Mouse (Mus musculus) heart, postnatal 14 days (tissue): ENCODE measurements at regions not wholly inside any gene's neighbourhood (a gene's known extent, or its start where the extent isn't known, plus 50 kb on each side); places are given as distances from the start of the nearest gene placed in this dataset.

Experiments
- DNase-seq, 2 experiments: peaks; one replicate each; pipeline ENCODE4 v3.0.0; 2021 to 2022
- intact Hi-C: fragments of 180-260 bp; cut with DNase I; formaldehyde crosslinking; loops from one replicate; pipeline ENCODE4 v1.15.1; 2025

DNA sequence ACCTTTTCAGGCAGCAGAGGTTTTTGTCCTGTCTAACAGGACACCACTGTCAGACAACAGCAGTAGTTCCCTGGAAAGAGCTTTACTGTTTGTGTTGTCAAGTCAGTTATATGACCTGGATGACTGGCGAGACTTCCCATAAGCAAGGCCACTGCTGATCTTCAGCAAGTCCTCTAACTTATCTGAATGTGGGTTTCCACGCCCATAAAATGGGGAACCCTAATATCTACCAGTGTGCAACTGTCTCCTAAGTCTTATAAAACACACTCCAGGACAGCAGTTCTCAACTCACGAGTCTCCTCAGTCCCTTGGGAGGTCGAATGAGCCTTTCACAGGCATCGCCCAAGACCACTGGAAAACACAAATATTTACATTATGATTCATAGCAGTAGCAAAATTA lies 232.9 kb downstream of the Sp3 start:
- DNase-seq: no peak
- intact Hi-C loops: no loop called here

DNA sequence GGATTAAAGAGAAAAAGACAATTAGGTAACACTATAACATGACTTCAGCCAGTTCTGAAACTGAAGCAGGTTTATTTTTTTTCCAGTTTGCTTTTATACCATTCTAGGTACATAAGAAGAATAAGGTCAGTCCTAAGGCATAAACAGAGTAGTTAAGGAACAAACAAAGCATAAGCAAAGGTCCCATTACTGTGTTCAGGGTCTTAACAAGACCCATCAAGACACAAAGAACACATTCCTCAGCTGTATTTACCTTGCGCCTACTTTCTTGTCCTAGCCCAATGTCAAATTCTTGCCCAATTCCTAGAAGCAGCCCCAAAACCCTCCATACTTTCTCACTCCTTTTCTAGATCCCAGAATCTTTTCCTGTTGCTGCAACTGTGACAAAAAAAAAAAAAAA lies 230.8 kb downstream of the Sp3 start:
- intact Hi-C loops: no loop called here
- no peak for DNase-seq

DNA sequence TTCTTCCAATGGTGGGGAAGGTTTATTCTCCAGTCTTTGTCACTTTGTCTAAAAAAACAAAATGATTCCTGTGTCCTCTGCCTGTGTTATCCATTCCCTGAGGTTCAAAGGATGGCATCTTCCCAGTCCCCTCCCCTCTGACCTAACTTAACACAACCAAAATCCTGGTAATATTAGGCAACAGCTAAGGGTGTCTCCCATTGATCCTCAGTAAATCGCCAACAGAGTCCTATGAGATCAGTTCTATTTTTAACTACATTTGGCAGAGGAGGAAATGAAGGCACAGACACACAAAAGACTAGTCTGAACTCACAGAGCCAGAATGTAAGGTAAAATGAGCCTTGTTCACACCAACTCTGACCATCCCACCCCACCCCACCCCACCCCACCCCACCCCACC lies 228.8 kb downstream of the Sp3 start:
- intact Hi-C loops: loop anchor here (5.0 kb wide), 1 partner anchor 226 kb away; no protein-coding TSS in a partner anchor
- peak in 1 of 2 experiments; percentile 22 for DNase-seq

DNA sequence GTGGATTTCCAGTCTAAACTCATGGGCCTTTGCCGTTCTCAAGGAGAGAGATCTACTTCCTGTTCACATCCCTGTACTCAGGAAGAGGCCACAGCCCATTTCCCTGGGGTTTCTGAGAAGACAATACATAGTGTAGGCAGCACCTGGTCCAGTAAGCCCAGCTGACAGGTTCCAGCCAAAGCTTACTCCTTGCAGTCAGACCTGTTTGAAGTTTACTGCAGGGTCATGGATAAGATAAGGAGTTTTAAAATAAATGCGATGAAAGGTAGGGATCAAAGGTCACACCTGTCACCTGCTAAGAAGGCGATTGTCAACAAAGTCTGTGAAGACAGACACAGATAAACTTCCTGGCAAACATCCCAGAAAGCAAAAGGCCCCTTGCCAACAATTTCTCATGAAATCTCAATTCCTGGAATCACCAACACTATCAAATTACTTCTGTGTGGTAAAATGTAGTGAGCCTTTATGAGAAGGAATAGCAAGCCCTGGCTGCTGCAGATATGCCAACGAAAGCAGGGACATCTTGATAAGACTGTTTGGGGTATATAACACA lies 227.5 kb downstream of the Sp3 start:
- peak; percentile 36 to 63 for DNase-seq
- intact Hi-C loops: loop anchor here (5.0 kb wide), 1 partner anchor 225 kb away; no protein-coding TSS in a partner anchor

GRCm38 (mm10) chr2:72753788-72754713 lies 226.2 kb downstream of the Sp3 start:
- intact Hi-C loops: loop anchor here (5.0 kb wide), 1 partner anchor 223 kb away; no protein-coding TSS in a partner anchor
- no peak for DNase-seq

DNA sequence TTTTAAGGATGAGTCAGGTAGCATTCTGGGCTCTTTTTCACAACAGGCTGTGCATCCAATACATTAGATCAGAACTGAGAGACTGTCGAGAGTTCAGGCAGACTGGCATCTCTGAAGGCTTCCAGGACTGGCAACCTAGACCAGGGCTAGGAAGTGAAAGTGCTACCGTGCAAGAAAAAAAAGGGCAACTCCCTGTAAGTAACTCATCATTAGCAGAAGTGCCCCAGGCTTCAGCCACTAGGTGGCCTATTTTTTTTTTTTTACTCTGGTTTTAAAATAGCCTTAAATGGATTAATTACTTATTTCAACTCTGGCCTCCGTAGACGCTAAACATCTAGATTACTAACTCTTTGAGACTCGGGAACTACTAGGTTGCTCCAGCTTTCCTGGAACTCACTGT lies 216.8 kb downstream of the Sp3 start:
- DNase-seq: no peak
- intact Hi-C loops: no loop called here

DNA sequence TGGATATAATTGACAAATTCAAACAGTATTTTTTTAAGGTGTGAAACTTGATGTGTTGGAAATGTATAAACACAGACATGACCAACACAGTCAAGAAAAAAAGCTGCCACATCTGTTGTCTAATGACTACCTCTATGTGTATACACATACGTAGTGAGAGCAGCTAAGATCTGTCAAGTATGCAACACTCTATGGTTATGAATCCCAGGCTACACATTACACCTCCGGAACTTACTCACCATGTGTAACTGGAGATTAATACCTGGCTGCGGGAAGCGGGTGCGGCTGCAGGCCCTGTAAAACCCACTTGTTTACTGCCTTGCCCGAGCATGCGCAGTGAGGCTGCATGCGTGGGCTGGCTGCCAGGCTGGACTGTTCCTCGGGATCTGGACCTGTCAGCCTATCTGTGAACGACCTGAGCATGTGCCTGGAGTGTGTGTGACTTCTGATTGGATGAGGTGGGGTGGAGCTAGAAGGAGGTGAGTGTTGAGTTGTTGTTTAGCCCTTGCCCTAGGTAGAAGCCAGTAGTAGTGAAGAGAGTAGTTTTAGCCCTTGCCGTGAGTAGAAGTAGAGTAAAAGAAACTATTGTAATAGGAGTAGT lies 211.1 kb downstream of the Sp3 start:
- intact Hi-C loops: no loop called here
- no peak for DNase-seq

DNA sequence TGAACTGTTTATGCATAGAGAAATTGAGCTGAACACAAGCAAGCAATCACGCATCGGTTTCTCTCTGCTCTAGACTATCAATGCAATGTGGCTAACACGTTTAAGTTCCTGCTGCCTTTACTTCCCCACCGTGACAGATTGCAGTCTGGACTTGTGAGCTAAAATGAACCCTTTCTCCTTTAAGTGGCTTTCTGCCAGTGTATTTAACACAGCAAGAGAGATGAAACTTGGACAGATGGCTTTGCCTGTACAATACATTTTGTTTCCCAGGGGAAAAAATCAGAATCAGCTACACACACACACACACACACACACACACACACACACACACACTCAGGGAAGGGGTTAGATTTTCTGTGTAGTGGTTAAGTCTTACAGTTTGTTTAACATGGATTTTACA lies 206.8 kb downstream of the Sp3 start:
- intact Hi-C loops: no loop called here
- DNase-seq: no peak

- peak; percentile 27 to 45 for DNase-seq
- intact Hi-C loops: no loop called here
These were observed 202.9 kb downstream of the Sp3 start for GRCm38 (mm10) chr2:72777330-72777729.

DNA sequence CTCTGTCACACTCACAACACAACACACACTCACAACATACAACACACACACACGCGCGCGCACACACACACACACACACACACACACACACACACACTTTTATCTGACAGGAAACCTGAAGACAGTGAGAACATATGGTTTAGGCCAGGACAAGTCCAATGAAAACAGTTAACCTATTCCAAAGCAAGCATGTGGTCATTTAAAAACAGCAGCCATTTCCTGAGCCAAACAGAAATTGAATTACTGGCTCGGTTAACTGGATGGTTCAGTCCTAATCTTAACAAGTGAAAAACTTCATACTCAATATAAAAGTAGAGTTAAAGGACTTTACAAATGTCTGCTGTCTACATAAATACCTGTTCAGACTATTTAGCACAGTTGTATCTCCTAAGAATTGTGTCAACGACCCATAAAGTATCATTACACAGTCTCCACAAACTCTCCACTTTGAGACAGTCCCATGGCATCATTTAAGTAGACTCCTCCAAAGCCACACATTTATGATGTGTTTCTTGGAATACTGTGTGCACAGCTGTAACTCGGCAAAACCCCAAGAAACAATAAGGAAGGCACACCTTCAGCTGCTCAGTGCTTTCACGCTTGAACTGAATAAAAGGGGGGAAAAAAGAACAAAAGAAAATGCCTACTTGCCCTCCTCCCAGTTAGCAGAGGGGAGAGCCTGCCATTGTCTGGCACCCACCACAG lies 202.3 kb downstream of the Sp3 start:
- intact Hi-C loops: no loop called here
- DNase-seq: peak in 1 of 2 experiments; percentile 14

- no peak for DNase-seq
- intact Hi-C loops: no loop called here
These were observed 200.7 kb downstream of the Sp3 start for GRCm38 (mm10) chr2:72779268-72780163.

DNA sequence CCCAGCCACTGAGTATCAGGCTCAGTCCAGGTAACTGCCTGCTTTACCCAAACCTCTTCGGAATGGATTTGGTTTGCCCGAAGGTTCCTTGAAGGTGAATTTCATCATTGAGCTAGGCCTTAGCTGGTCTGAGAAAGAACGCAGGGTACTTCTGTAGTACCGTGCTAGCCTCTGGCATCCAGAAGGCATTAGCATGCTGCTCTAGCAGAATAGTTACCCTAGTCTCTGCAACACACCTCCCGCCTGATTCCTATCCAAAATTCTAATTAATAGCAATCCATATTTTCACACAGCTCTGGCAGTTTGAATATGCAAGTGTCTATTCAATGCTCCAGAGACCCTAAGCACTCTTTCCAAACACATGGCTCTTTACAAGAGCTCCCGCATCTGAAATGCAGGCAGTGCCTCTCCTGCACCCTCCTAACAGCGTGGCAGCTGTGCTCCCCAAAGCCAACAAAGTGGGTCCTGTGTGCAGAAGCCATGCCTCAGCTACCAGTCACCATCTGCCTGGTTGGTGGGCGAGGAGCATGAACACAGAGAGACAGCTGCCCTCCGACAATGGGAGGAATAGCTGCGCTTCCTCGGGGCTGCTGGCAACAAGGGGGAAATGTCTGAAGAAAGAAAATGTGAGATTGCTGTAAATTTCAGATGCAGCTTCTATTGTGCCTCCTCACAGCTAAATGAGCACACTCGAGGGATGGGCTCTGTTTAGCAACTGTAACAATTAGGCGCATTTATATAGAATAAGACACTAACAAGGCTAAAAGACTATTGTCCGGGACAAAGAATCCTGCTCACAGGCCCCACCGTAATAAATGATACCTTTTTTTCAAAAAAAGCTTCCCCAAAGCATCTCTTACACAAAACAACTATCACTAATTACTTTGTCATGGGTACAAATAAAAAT lies 198.6 kb downstream of the Sp3 start:
- intact Hi-C loops: no loop called here
- DNase-seq: no peak

DNA sequence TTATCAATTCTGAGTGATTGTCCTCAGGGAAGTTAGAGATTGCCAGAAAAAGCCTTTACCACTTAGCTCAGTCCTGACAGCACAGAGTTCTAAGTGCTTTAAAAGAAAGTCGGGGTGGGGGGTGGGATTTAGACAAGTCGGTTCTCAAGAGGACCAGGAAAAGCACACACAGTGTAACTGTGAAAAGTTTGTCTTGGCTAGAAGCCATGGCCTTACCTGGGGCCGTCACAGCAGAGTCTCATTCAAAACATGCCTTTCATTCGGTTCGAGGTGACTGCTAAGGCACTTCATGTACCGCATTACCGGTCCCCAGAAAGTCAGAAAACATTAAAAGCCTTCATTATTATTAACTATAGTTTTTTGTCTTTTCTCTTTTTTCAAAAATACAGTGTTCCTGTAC lies 197.9 kb downstream of the Sp3 start:
- intact Hi-C loops: no loop called here
- no peak for DNase-seq

DNA sequence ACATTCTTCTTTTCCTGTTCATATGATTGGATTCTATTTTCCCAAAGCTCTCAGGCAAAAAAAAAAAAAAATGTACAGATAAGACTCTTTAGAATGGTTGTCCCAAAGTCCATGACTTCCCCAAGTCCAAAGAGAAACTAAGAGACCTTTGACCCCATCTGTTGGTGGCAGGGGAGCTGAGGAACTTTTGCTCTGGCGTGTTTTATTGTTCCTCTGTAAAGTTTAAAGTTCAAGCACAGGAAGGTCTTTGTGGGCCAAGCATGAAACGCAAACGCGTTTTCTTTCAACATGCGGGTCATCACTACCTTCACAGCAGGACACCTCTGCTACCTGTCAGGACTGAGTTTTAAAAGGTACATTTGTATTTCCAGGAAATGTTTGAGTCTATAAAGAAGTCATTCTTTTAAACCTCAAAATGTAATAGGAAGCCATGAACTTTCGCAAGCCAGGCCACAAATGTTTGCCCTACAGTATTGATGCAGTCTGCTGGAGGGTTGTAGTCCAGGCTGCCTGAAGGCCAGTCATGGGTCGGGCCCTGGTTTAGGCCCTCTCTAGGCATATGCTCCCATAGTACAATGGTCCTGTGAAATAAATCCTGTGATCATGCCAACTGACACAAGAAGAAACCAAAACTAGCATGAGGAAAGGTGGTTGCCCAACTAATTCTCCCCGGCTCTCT lies 194.7 kb downstream of the Sp3 start:
- DNase-seq: no peak
- intact Hi-C loops: no loop called here

- intact Hi-C loops: no loop called here
- no peak for DNase-seq
These were observed 194.1 kb downstream of the Sp3 start for GRCm38 (mm10) chr2:72786044-72786737.

DNA sequence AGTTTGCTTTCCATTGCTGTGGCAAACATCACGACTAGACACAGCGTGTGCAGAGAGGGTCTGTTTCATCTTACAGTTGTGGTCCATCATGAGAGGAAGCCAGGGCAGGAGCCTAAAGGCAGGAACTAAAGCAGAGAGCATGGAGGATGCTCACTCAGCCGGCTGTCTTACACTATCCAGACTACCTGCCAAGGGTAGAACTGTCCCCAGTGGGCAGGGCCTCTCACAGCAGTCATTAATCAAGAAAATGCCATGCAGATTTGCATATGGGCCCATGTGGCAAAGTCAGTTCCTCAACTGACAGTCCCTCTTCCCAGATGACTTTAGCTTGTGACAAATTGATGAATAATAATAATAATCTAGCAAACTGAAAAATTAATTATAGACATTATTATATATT lies 192.6 kb downstream of the Sp3 start:
- DNase-seq: no peak
- intact Hi-C loops: no loop called here

DNA sequence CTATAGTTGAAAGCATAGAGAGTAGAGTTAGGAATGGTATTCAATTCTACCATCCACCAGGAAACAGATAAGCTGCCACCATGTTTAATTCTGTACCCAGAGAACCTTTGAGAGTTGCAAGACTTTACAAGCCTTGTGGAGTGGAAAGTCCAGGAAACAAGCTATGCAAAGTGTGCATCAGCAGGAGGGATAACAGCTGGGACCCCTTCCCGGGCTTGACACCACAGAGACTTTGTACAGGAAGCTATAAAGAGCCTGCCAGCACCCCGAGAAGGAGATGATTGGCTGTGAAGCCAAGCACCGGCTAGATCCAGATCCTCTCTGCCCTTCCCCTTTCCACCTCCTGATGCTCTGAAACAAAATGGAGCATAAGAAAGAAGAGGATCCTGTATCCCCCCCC lies 188.8 kb downstream of the Sp3 start:
- intact Hi-C loops: no loop called here

DNA sequence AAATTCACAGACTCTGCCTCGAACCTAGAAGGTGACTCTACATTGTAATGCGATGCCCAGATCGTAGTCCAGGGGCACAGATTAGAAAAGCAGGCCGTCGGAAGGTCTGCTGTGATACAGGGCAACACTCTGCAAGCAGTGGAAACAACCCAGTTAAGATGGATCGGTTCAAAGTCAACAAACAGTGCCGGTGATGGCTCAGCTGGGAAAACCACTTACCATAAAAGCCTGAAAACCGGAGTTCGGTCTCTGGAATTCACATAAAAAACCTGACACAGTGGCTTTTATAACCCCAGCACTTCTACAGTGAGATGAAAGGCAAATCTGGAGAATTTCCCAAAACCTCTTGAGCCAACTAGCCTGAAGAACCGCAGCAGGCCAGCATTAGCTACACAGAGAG lies 186.8 kb downstream of the Sp3 start:
- intact Hi-C loops: no loop called here
- no peak for DNase-seq

More for the DNA sequence above, 188.8 kb downstream of the Sp3 start:
- DNase-seq: no peak
